Mouse (Mus musculus): ENCODE measurements around the gene Limk2.

Gene Limk2

DNA sequence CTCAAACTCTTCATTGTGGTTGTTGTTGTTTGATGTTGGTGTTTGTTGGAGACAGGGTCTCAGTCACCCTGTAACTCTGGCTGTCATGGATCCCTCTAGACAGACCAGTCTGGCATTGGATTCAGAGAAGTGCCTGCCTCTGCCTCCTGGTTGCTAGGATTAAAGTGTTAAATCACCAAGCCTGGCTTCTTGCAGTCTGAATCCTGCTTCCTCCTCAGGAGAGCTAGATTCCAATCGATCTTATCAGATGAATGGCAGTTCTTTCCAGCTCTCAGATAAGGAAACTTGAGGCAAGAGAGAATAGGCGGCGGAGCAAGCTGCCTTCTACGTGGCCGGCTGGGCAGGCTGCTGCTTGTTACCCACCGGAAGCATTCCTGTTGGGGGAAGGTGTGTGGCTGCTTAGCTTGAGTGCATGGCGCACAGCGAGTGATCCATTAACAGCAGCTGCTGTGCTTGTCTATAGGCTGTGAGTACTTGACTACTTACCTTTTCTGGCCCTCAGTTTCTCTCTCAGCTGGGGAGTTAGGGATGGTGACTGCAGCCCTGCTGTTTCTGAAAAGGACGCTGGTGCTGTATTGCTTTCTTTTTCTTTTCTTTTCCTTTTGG lies 74.2 kb downstream of the Limk2 start:
- peak; percentile 68 for DNase-seq (ENCODE audit: low read depth, low spot score)

DNA sequence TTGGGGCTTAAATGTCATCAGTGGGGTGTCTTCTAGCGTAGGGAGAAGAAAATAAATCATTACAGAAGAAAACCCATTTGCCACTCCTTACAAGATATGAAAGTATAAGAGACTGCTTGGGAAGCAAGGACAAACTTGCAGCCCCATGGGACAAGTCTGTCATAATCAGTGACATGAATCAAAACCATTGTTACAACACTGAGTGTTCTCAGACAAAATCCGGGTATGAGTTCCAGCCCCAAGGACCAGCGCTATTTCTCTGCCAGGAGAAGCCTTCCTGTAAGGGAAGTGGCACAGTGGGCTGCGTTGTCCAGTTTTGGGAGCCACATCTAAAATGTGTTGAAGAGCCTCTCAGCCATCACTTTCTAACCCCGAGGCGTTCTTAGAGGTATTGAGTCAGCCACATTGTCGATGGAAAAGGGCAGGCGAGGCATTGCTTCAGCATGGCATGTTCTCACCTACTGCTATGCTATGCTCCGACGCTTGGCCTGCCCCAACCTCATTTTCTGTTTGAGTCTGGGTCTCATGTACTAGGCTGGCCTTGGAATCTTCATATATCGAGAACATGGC lies 74.8 kb downstream of the Limk2 start:
- no peak for DNase-seq (ENCODE audit: low read depth, low spot score)

DNA sequence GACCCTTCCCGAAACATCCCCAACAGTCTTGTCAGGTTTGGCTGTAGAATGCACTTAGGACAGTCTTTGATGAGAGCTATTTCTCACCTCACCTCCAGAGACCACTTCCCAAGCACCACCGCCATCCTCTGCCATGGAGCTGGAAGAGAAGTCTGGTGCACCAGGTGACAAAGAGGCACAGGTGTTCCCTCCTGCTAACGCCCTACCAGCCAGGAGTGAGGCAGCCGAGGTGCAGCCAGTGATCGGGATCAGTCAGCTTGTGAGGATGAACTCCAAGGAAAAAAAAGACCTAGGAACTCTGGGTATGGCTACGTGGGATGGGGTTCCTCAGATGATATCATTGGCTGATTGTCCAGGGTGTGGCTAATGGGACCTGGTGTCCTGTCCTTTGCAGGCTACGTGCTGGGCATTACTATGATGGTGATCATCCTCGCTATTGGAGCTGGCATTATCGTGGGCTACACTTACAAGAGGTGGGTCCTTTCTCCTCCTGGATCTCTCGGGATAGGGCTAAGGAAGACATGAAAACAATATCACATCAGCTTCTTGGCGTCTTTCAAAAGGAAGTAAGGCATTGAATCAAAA lies 75.8 kb downstream of the Limk2 start:
- no peak for DNase-seq (ENCODE audit: low read depth, low spot score)

- peak; percentile 98 for DNase-seq (ENCODE audit: low read depth, low spot score)
Measured at GRCm38 (mm10) chr11:3331756-3332642, 77.0 kb downstream of the Limk2 start.

- DNase-seq (ENCODE audit: low read depth, low spot score): no peak
Measured at GRCm38 (mm10) chr11:3330991-3331750, 77.8 kb downstream of the Limk2 start.

- peak; percentile 83 for DNase-seq (ENCODE audit: low read depth, low spot score)
Measured at GRCm38 (mm10) chr11:3330566-3330965, 78.4 kb downstream of the Limk2 start.

DNA sequence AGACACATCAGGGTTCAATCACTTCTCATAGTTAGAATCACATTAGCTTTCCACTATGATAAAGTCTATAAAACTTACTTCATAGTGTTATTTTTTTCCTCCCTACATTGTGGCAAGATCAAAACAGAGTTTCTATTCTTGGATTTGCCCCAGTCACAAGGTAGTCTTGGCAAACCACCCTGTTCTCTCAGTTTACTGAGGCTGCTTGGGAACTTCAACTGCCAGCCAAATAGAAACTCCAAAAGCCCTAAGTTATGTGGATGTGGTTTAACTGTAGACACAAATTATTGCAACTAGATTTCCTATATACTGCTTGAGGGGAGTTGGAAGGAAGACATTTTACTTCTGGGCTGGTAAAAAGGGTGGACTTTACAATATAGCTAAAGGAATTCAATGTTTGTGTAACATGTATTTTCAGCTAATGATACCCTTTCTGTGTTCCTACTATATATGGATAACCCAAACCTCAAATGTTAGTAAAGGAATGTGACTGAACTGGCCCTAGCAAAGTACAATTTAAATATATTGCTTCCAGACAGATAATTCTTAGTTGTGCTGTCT lies 79.0 kb downstream of the Limk2 start, which contains the start of gene Pik3ip1:
TSS of gene Pik3ip1 (plus strand) at position 511 of the 561 bp plus-strand sequence.
- no peak for DNase-seq (ENCODE audit: low read depth, low spot score)

- no peak for DNase-seq (ENCODE audit: low read depth, low spot score)
Measured at GRCm38 (mm10) chr11:3328806-3329775, 79.9 kb downstream of the Limk2 start.

DNA sequence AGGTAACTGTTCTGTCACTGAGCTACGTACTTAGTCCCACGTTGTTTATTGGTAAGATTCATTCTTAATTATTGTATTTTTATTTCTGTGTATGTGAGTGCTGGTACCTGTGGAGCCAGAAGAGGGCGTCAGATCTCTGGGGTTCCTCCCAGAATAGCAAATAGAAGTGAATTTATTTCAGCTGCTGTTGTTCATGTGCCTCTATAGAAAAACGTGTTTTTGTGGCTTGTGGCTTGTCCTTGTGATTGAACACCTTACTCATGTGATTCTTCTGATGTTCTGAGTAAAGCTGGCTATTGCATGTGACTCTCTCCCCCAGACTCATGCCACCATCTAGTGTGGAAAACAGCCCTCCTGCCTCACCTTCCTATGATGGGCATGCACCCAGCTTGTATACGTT lies 80.7 kb downstream of the Limk2 start:
- DNase-seq (ENCODE audit: low read depth, low spot score): peak; percentile 63

DNA sequence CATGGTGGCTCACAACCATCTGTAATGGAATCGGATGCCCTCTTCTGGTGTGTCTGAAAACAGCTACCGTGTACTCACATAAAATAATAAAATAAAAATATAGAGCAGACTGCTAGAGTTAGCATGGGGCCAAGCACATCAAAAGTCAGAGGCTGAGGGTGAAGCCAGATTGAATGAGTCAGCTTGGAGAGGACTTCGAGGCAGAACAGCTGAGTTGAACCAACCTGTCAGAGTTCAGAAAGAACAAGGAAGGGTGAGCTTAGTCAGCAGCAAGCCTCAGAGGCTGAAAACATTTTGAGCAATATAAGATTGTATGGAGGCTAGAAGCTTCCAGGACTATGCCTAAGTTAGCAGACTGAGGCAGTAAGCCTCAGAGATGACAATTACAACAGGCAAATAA lies 90.7 kb downstream of the Limk2 start:
- no peak for DNase-seq (ENCODE audit: low read depth, low spot score)

DNA sequence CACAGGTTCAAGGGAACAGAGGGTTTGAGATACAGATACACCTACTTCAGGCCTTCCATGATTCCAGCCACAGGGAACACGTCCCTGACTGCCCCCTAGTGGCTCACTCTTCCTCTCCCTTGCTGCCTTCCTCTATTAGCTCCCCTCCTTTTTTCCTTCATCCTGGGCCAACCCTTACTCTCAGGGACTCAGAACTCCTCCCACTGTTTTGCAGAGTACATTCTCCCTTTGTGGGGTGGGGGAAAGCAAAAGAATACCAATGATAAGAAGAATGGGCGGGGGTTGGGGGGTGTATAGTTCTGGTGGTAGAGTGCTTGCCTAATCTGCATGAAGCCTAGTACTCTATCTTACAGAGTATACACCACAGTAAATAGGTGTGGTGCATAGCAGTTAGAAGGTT lies 94.8 kb downstream of the Limk2 start:
- DNase-seq (ENCODE audit: low read depth, low spot score): peak; percentile 69

- peak; percentile 61 for DNase-seq (ENCODE audit: low read depth, low spot score)
Measured at GRCm38 (mm10) chr11:3313294-3313693, 95.7 kb downstream of the Limk2 start.

- DNase-seq (ENCODE audit: low read depth, low spot score): no peak
Measured at GRCm38 (mm10) chr11:3311586-3312347, 97.2 kb downstream of the Limk2 start.

DNA sequence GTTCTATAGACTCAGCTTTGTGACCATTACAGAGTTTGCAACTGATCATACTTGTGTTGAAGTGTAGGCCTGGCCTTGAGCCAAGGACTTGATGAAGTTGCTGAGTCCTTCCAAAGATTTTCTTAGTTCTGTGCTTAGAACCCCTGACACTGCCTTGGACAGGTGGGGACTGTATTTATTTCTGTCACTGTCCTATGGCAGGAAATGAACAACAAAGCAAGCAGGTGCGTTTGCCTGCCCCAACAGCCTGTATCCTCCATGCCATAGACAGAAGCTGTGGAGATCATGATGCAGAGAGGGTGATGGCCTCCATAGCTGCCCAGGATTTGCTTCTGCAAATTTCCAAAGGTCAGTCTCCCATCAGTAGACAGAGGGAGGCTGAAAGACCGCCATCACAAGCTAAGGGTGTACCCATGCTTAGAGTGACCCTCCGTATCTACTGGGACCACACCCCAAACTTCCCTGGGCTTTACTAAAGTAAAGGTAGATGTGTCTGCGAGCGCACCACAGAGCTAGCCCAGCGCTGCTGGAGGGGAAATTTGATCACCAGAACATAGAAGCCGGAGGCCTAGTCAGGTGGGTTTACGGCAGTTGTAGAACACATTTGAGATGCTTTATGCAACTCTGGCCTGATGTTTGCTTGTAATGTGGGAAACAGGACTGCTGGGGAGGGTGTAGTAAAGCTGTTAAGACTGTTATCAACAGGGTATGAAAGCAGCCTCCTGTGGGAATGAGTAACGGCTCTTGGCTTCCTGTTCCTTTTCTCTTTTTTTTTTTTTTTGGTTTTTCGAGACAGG lies 98.0 kb downstream of the Limk2 start:
- no peak for DNase-seq (ENCODE audit: low read depth, low spot score)

DNA sequence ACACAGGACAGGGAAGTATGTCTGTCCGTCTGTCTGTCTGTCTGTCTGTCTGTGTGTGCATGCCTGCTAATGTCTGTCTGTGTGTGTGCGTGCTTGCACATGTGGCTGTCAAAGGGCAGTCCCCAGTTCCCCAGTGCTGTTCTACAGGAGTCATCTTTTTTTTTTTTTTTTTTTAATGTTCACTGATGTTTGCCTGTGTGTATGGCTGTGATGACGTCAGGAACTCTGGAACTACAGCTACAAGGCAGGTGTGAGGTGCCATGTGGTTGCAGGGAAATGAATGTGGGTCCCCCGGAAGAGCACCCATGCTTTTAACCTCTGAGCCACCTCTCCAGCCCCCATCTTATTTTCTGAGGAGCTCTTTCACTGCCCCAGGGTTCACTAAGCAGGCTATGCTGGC lies 99.1 kb downstream of the Limk2 start:
- peak; percentile 48 for DNase-seq (ENCODE audit: low read depth, low spot score)

DNA sequence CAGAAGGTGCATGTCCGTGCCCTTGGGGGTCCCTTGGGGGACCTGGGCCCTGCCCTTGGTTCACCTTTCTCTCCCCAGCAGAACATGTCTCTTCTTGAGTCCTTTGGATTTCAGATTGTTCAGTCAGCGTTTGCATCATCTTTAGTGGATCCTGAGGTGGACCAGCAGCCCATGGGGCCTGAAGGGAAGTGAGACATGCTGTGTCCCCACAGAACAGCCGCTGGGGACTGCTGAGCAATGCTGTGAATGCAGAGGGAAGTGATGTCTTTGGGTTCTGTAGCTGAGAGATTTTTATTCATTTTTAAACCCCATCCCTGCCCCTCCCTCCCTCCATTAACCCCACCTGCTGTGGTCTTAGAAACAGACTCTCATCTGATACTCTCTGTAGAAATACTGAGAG lies 101.1 kb downstream of the Limk2 start:
- no peak for DNase-seq (ENCODE audit: low read depth, low spot score)

DNA sequence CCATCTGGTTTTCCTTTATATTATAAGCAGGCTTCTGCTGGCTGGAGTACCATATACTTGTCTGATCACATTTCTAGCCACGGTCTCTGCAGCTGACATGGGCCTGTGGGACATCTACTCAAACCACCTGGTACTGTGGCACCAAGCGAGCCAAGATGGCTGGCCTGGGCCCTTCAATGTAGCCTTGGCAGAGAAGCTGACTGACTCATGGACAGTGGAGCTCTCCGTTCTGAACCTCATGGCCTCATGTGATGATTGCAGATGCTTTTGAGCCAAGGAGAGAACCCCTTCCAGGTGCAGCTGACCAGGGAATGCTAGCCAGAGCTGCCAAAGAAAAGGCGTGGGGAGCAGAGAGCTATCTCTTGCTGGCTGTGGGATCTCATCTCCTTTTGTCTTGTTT lies 103.2 kb downstream of the Limk2 start:
- no peak for DNase-seq (ENCODE audit: low read depth, low spot score)

- DNase-seq (ENCODE audit: low read depth, low spot score): no peak
Measured at GRCm38 (mm10) chr11:3302792-3303191, 106.2 kb downstream of the Limk2 start.
